Mouse (Mus musculus) kidney, embryonic 16.5 days (tissue): ENCODE measurements around the gene Prss40. TPM values are rescaled to one million over a fixed set of nuclear protein-coding genes. Genes with fewer than 3 reads are reported as not detected.

ENCODE experiments used
- polyA plus RNA-seq: library from polyadenylated mRNA; unstranded; fragments of >200 nt; fragmentation: Nextera tagmentation; extraction: Ambion mirVana; gene quantifications from 2 replicates; pipeline ENCODE4 v1.2.1, GENCODE M21; 2015

Prss40 gene
- polyA plus RNA-seq, 1 experiment from 2014 or later: not detected

Other genes with a start within 250 kb of the Prss40 start
- 56.6 and 59.2 TPM in 2 replicates for gene Ccdc115, start 121.3 kb downstream of the Prss40 start, polyA plus RNA-seq
- 99.9 and 105 TPM in 2 replicates for gene Imp4, start 121.1 kb downstream of the Prss40 start, polyA plus RNA-seq
- 20.3 and 21.5 TPM in 2 replicates for gene Ptpn18, start 101.2 kb downstream of the Prss40 start, polyA plus RNA-seq
- not detected in 2 replicates for gene Prss39, start 62.5 kb downstream of the Prss40 start, polyA plus RNA-seq
- 0.15 TPM in 1 of 2 replicates, not detected in the other for gene Cfc1, start 25.3 kb downstream of the Prss40 start, polyA plus RNA-seq
- 0.07 and 0.18 TPM in 2 replicates for gene Amer3, start 18.7 kb upstream of the Prss40 start, polyA plus RNA-seq